Mouse (Mus musculus) WW6 (cell line): ENCODE measurements at regions not wholly inside any gene's neighbourhood (a gene's known extent, or its start where the extent isn't known, plus 50 kb on each side); places are given as distances from the start of the nearest gene placed in this dataset.

Source experiments
- DNase-seq: peaks from one replicate; pipeline ENCODE4 v3.0.0-alpha.2; 2013; ENCODE audit warnings: low read depth, low spot score

DNA sequence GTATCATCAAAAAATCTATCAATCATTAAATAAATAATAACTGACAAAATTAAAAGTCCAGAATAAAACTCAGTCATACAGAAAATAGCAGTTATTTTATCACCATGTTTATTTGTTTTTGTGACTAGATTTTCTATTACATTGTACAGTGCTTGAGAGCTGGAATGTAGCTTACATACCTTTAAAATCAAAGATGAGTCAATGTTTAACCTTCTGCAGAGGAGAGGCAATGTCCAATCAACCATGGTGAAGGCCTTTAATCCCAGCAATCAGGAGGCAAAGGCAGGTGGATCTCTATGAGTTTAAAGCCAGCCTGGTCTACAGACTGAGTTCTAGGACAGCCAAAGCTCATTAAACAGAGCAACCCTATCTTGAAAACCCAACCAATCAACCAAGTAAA is 131.1 kb downstream of the Gm9733 start:
- DNase-seq = no peak

DNA sequence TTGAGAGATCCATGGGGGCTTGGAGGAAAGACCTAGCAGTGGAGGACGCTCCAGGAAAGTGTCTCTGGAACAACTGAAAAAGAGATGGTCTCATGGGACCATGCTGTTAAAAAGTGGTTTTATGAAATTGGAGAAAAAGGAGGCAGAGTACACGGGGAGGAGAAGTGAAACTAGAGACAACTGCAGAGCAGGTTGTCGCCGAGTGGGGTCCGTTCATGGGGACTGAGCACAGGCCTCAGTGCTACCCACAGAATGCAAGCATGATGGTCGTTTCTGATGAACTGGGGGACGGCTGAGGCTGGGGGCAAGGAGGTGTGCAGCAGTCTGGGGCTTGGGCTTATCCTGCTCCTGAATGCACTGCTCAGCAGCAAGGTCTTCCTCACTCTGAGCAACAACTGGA is 129.3 kb downstream of the Gm9733 start:
- DNase-seq = no peak

DNA sequence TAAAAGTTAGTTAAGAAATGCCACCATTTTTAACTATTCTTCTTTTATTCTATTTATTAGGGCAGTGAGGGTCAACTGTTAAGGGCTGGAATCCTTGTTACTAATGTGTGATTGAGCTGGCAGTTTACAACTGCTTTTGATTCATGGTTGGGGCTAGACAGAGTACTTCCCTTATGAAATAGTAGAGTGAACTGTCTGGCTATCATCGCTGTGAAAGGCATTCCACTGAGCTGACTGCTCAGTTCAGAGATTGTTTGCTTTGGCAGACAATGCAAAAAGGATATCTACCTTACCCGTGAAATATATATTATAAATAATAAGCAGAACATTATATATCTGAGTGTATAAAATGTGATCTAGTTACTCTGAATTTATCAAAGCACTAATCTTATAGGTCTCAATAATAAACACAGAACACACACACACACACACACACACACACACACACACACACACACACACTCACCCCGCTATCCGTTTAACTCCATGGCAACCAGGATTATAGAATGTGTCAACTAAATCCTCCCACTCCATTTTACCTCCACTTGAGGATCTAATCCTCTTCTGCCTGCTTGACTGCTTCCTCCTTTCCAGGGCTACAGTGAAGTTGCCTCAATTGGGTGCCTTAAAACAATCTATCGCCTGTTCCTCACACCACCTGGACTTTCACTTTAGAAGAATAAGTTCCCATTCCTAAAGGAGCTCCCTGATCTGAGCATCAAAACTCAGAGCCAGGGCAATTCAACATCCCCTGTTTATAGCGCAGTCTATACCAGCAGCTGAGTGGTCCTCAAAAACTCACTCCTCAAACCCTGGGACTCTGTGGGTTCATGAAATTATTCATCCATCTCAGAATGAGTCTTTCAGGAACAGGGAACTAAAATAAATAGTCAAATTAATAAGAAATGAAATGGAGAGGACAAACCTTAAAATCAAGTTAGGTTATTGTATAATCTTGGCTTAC is 126.6 kb downstream of the Gm9733 start:
- no peak for DNase-seq

DNA sequence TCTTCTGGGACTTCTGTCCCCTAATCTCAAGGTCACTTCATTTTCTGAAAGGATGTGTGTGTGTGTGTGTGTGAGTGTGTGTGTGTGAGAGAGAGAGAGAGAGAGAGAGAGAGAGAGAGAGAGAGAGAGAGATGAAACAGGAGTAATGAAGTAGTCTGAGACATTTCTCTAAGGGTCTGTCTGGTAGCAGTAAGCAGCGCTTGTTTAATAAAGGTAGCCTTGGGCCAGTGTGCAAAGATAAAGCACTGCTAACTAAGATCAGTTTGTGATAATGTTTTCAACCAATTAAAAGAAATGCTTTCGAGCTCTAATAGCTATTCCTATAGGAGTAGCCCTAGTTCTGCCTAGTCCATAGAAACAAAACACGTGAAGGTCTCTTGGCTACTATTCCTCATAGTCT is 119.7 kb downstream of the Gm9733 start:
- no peak for DNase-seq

DNA sequence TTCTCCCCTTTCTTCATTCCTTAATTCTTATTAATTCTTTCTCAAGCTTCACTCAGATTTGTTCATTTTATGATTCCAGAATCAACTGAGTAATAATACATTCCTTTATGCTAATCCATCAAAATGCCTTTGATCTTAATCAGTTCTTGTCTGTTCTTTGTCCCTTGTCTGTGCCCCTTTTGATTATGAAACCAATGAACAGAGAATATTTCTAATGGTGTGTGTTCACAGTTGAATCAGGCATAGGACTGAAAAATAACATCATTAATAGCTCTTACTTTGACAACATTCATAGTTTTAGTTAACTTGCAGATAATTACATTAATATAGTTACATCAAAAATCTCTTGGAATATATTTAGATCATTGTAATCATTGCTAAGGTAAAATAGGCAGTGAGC is 114.5 kb downstream of the Gm9733 start:
- no peak for DNase-seq

DNA sequence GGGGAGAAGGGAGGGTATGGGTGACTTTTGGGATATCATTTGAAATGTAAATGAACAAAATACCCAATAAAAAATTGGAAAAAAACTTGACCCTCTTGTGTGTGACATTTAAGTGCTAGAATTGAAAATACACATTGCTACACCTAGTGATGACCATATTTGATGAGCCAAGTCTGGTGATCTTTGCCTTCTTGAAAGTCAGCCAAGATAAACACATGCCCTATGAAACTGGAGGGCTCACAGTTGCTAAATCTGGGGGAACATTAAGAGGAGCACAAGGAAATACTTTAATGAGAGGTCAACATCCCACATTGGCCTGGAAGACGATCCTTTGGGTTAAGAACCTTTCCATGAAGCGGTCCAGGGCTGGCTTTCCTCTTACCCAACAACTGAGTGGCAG is 112.8 kb downstream of the Gm9733 start:
- DNase-seq = no peak

DNA sequence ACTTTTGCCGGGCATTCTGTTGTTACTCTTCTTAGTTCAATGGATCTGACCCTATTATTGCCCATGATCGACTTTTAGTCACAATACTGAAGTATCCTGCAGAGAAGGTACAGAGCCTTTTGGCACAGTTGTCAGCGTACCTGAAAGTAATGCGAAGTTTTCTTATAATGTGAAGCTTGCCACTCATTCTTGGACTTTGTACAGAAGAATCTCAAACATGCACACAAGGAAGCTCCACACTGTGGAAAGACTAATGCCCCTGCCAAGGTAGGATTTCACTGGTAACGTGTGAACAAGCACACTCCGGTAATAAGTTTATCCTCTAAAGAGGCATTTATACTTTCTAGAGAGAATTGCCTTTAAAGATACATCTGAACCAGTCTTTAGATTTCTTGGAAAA is 108.8 kb downstream of the Gm9733 start:
- DNase-seq = no peak

DNA sequence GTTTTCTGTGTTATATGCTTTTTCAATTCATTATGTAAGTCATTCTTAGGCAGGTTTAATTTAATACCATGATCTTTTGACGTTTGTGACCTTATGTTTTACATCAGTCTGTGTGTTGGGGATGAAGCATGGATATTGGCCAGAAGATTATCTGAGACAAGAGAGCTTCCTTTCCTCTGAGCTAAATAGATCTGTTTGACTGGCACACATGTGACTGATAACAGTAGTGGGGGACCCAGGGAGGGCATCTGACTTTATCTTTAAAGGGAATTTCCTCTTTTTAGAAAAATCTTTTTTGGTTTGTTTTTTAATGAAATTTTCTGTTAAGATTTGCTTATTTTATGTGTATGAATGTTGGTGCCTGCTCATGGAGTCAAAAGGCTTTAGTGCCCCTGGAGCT is 107.7 kb downstream of the Gm9733 start:
- no peak for DNase-seq

DNA sequence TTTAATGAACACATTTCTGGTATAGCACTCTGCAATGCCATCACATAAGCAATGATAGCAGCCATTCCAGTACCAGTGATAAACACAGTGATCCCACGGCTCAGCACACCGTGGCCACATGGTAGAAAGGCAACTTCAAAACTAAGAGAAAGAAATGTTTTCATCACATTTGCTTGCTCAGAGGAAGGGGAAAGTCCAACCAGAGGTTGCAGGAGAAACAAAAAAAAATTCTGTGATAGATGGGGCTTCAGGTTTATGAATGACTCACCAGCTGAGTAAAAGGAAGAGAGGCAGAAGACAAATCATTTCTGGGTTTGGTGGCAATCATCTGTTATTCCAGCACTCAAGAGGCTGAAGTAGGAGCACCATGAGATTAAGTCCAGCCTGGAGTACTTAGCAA is 103.5 kb downstream of the Gm9733 start:
- no peak for DNase-seq

DNA sequence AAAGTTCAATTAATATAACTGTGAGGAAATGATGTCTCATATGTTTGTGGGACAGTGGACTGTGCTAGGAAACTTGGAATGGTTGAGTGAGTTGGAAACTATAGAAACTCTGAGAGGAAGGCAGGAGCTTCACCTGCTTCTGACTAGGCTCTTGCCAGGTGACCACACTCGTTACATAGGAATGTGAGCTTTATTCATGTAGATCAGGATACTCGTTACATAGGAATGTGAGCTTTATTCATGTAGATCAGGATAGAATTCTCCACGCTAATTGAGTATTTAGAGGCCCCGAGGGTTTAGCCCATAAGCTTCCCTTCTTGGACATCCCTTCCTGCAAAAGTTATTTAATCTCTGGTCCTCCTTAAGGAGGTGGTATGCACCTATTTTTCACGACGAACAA is 101.9 kb downstream of the Gm9733 start:
- no peak for DNase-seq

DNA sequence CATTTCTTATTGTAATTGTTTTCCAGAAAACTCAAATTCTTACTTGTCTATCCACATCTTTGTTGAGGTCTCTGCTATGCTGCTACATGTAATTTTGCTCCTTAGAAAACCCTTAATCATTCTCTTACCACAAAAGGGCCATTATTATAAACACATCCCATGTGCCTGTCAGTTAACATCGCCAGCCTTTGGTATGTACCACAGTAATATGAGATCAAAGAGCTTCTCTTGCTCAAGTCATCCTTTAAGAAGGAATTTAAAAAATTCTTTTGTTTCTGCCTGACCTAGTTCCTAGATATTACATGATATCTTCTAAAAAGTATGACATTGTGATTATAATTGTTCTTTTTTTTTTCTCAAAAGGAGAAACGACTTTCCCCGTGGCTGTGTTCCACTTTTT is 100.7 kb downstream of the Gm9733 start:
- no peak for DNase-seq

DNA sequence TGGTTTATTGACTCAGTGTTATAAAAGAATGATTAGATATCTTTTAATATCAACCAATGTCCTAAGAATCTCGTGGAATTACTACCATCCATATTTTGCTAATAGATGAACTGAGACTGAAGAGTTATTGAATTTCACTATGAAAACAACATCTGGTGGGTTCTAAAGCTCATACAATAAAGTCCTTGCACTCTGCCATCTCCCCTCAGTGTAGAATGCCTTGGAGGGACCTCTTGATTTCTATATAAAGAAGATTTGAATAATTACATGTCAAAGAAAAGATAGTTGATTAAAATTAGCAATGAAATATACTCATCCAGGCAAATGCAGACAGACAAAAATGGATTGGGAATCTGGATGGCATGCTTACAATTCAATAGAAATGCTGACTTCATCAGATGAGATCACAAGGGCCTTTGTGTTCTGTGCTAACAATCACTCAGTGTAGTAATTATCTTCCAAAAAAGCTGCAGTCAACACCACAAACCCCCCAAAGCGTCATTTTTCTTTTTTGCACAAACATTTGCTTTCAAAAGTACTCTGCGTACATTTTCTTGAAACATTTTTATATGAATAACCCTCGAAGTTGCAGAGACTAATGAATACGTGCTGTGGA is 94.2 kb downstream of the Gm9733 start:
- no peak for DNase-seq

DNA sequence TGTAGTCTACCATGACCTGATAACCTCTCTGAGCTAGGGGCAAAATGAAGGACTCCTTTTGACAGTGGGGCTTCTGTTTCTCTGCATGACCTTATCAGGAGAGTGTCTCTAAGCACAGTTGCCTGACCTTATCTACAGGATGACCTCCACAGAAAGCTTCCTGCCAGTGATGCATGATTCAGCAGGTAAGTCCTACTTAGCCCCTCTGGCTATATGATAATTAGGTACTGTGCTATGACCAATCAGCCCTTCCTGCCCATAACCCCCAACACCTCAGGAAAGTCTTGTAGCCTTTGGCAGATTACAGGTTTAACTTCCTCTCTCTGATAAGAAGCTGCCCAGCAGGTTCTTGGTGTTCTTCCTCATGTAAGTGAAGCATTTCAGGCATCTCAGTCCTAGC is 89.7 kb downstream of the Gm9733 start:
- no peak for DNase-seq

DNA sequence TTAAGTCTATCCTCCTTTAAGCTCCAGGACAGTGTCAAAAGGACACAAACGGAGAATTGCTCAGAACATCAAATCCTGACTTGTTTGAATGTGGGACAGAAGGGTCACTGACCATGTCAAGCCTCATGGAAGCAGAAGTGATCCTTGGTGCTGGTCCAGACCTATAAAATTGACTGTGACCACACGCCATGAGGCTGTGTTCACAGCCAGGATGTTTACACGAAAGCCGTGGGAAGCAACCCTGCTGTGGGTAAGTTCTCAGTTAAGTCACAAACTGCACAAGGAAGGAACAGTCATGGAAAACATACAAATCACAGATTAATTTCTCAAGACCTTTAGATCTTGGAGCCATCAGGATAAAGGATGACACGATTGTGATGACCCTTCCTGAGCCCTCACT is 88.5 kb downstream of the Gm9733 start:
- no peak for DNase-seq

DNA sequence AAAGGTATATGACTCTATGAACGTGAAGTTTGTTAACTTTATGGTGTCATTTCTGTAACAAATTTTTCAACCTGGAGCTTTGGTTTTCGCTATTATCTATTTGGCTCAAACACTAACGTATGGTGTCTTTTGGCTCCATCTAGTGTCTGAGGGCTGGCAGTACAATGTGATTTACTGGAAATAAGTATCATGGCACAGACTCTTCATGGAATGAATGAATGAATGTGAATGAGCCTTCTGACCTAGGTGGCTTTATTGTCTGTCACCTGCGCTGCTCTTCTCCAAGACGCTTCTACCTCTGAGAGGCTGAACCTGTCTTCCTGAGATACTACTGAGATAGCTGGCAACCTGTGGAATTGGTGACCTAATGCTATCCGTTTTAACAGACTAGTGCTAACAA is 87.1 kb downstream of the Gm9733 start:
- DNase-seq = no peak
